ENCODE assay signal across 8 mouse cellular contexts in genomic region chr2:119189029-119189710, GRCm38 (mm10). TPM values are rescaled to one million over a fixed set of nuclear protein-coding genes. Genes with fewer than 3 reads are reported as not detected.
DNase-seq lines count a peak whose midpoint lies in the region; ATAC-seq and TF ChIP-seq lines count a peak whose summit lies in the region.

No protein-coding gene starts in this region.

- no peaks in the 10 kb centered on the region for H3K79me2 ChIP-seq in liver, adult 2 months (ENCODE audit: control insufficient read depth, insufficient read depth, low read length)
- H3K79me2 ChIP-seq in myocyte (ENCODE audit: control insufficient read depth, insufficient read depth): no peaks in the 10 kb centered on the region

- DNase-seq in 3T3-L1 (ENCODE audit: low read depth, low spot score): peak; percentile 93
- DNase-seq in heart, embryonic 10.5 days (ENCODE audit: low spot score): peak; percentile 89
- peak; percentile 61 for DNase-seq in liver, adult 2 months (ENCODE audit: extremely low read depth, low read depth, low spot score)
- peak; percentile 88 to 96 for DNase-seq in spleen, postnatal 4 days (ENCODE audit: low spot score in 2 of 2)

- 3% methylated on average over 15 of the region's 15 CpGs for WGBS in bone marrow, adult 2 months
- WGBS in embryonic facial prominence, embryonic 15.5 days: 3% methylated on average over 15 of the region's 15 CpGs
- 9% methylated on average over 15 of the region's 15 CpGs for WGBS in heart, embryonic 10.5 days
- WGBS in kidney, embryonic 15.5 days: 7% methylated on average over 15 of the region's 15 CpGs
- WGBS in liver, adult 2 months: 8% methylated on average over 15 of the region's 15 CpGs

- H3K4me3 ChIP-seq in bone marrow, adult 2 months (replicated peaks; ENCODE audit: control insufficient read depth, low read depth, low read length): peak overlapping the region; percentile 49
- H3K4me3 ChIP-seq in embryonic facial prominence, embryonic 15.5 days (replicated peaks): peak overlapping the region; percentile 33
- peak overlapping the region; percentile 50 for H3K4me3 ChIP-seq in heart, embryonic 10.5 days
- H3K4me3 ChIP-seq in kidney, embryonic 15.5 days (replicated peaks): peak overlapping the region; percentile 39
- H3K4me3 ChIP-seq in liver, adult 2 months (ENCODE audit: insufficient read depth, low read depth, low read length): peak overlapping the region; percentile 0; the same call in 1 of the 2 replicates
- H3K4me3 ChIP-seq in myocyte: no peak overlapping the region

- peak overlapping the region; percentile 1; the same call in 1 of the 2 replicates for H3K27ac ChIP-seq in bone marrow, adult 2 months (ENCODE audit: control insufficient read depth, insufficient read depth, low read depth, low read length, poor library complexity)
- no peak overlapping the region for H3K27ac ChIP-seq in embryonic facial prominence, embryonic 15.5 days (replicated peaks)
- no peak overlapping the region for H3K27ac ChIP-seq in heart, embryonic 10.5 days
- peak overlapping the region; percentile 34; the same call in 1 of the 2 replicates for H3K27ac ChIP-seq in kidney, embryonic 15.5 days
- no peak overlapping the region for H3K27ac ChIP-seq in liver, adult 2 months (replicated peaks; ENCODE audit: insufficient read depth, low read depth, low read length)

- no peak overlapping the region for H3K9ac ChIP-seq in embryonic facial prominence, embryonic 15.5 days
- H3K9ac ChIP-seq in kidney, embryonic 15.5 days: no peak overlapping the region; the same call in 1 of the 2 replicates
- H3K9ac ChIP-seq in liver, adult 2 months (ENCODE audit: low read depth, low read length): no peak overlapping the region

- H3K36me3 ChIP-seq in embryonic facial prominence, embryonic 15.5 days: peaks cover 14% of the 10 kb centered on the region
- H3K36me3 ChIP-seq in heart, embryonic 10.5 days: peaks cover 9% of the 10 kb centered on the region; the same call in 1 of the 2 replicates
- H3K36me3 ChIP-seq in kidney, embryonic 15.5 days: peaks cover 17% of the 10 kb centered on the region
- H3K36me3 ChIP-seq in liver, adult 2 months (ENCODE audit: control insufficient read depth, insufficient read depth, low read length): no peaks in the 10 kb centered on the region
- H3K36me3 ChIP-seq in myocyte (ENCODE audit: control insufficient read depth, insufficient read depth): no peaks in the 10 kb centered on the region

- TF ChIP-seq POLR2A in bone marrow, adult 2 months (IDR thresholded peaks at IDR 0.05; ENCODE audit: borderline replicate concordance, control insufficient read depth, low read depth, low read length): no peak; the same call in 1 of the 2 replicates
- TF ChIP-seq POLR2A in liver, adult 2 months (IDR thresholded peaks at IDR 0.05; ENCODE audit: extremely low read depth, insufficient read depth, low read length): no peak
- no peak for TF ChIP-seq POLR2A in myocyte (IDR thresholded peaks at IDR 0.05; ENCODE audit: insufficient read length, low read depth)

- H3K4me2 ChIP-seq in embryonic facial prominence, embryonic 15.5 days (replicated peaks): peak overlapping the region; percentile 58
- H3K4me2 ChIP-seq in kidney, embryonic 15.5 days: peak overlapping the region; percentile 75
- peak overlapping the region; percentile 74 for H3K4me2 ChIP-seq in myocyte (ENCODE audit: low read depth)

- no peaks in the 10 kb centered on the region for H3K9me3 ChIP-seq in embryonic facial prominence, embryonic 15.5 days (replicated peaks)
- H3K9me3 ChIP-seq in heart, embryonic 10.5 days: no peaks in the 10 kb centered on the region
- no peaks in the 10 kb centered on the region for H3K9me3 ChIP-seq in kidney, embryonic 15.5 days (replicated peaks)

- ATAC-seq in embryonic facial prominence, embryonic 15.5 days (ENCODE audit: insufficient number of reproducible peaks, low FRiP score, low TSS enrichment, low read depth): peak; percentile 82
- peak; percentile 85 for ATAC-seq in kidney, embryonic 15.5 days (replicated peaks; ENCODE audit: low FRiP score)

- no peak overlapping the region for H3ac ChIP-seq in myocyte (ENCODE audit: control insufficient read depth, insufficient read length)

- H3K27me3 ChIP-seq in embryonic facial prominence, embryonic 15.5 days: no peaks in the 10 kb centered on the region
- no peaks in the 10 kb centered on the region for H3K27me3 ChIP-seq in heart, embryonic 10.5 days (ENCODE audit: insufficient read depth, poor library complexity, severe bottlenecking)
- no peaks in the 10 kb centered on the region for H3K27me3 ChIP-seq in kidney, embryonic 15.5 days
- no peaks in the 10 kb centered on the region for H3K27me3 ChIP-seq in liver, adult 2 months (ENCODE audit: control insufficient read depth, insufficient read depth, low read length)
- no peaks in the 10 kb centered on the region for H3K27me3 ChIP-seq in myocyte (ENCODE audit: control insufficient read depth, insufficient read depth, insufficient read length)

- peaks cover 1% of the 10 kb centered on the region; the same call in 1 of the 2 replicates for H3K4me1 ChIP-seq in bone marrow, adult 2 months (ENCODE audit: control insufficient read depth, insufficient read depth, low read length)
- H3K4me1 ChIP-seq in embryonic facial prominence, embryonic 15.5 days: 0 out of 2 replicates have a peak, but pooled peaks cover 4% of the 10 kb centered on the region
- H3K4me1 ChIP-seq in heart, embryonic 10.5 days: peaks cover 8% of the 10 kb centered on the region; the same call in 1 of the 2 replicates
- H3K4me1 ChIP-seq in kidney, embryonic 15.5 days: peaks cover 4% of the 10 kb centered on the region
- H3K4me1 ChIP-seq in liver, adult 2 months (ENCODE audit: control insufficient read depth, insufficient read depth, low read length): 0 out of 2 replicates have a peak, but pooled peaks cover 3% of the 10 kb centered on the region

- peak; percentile 96 for TF ChIP-seq CTCF in bone marrow, adult 2 months (IDR thresholded peaks at IDR 0.05; ENCODE audit: control insufficient read depth, insufficient read depth, low read length)
- TF ChIP-seq CTCF in liver, adult 2 months (IDR thresholded peaks at IDR 0.05; ENCODE audit: low read depth, low read length): peak; percentile 96

TF ChIP-seq in myocyte, 11 proteins besides CTCF, POLR2A, EP300 and RAD21 (continues in another document):
- TF ChIP-seq TCF12 (IDR thresholded peaks at IDR 0.05; ENCODE audit: insufficient read depth, poor library complexity, severe bottlenecking): no peak
- TF ChIP-seq SRF (IDR thresholded peaks at IDR 0.05; ENCODE audit: control insufficient read depth, insufficient read length, low read depth): no peak
- no peak for TF ChIP-seq E2F4 (IDR thresholded peaks at IDR 0.05; ENCODE audit: insufficient read depth)

RNA-seq across cellular contexts. Expression of gene Gm14137, which starts 14.9 kb away (rescaled TPM):
- polyA plus RNA-seq in bone marrow, adult 2 months (2011; ENCODE audit: insufficient read depth, insufficient read length, low replicate concordance, missing spikeins): not detected in 2 replicates
- polyA plus RNA-seq in embryonic facial prominence, embryonic 15.5 days (2015; fragmentation: Nextera tagmentation; extraction: Ambion mirVana): 5.0 and 5.4 TPM in 2 replicates
- polyA plus RNA-seq in heart, embryonic 10.5 days (2016; fragmentation: Nextera tagmentation; extraction: Ambion mirVana): 0.48 and 0.71 TPM in 2 replicates
- polyA plus RNA-seq in kidney, embryonic 15.5 days (2015; fragmentation: Nextera tagmentation; extraction: Ambion mirVana): 0.73 and 0.81 TPM in 2 replicates
- total RNA-seq in liver, adult 2 months (2014; rRNA removed): not detected in 2 replicates
- polyA plus RNA-seq in liver, adult 2 months (2012; rRNA removed): not detected in 2 replicates
- polyA plus RNA-seq in myocyte (2012; fragmentation: generic; extraction: Trizol): 6.3 TPM

RNA-seq across cellular contexts. Expression of gene Zfyve19, which starts 19.2 kb away (rescaled TPM):
- 21.0 and 42.2 TPM in 2 replicates for polyA plus RNA-seq in bone marrow, adult 2 months (2011; ENCODE audit: insufficient read depth, insufficient read length, low replicate concordance, missing spikeins)
- polyA plus RNA-seq in embryonic facial prominence, embryonic 15.5 days (2015; fragmentation: Nextera tagmentation; extraction: Ambion mirVana): 54.1 and 61.4 TPM in 2 replicates
- 46.4 and 50.4 TPM in 2 replicates for polyA plus RNA-seq in heart, embryonic 10.5 days (2016; fragmentation: Nextera tagmentation; extraction: Ambion mirVana)
- polyA plus RNA-seq in kidney, embryonic 15.5 days (2015; fragmentation: Nextera tagmentation; extraction: Ambion mirVana): 51.8 and 55.4 TPM in 2 replicates
- 15.9 and 20.5 TPM in 2 replicates for total RNA-seq in liver, adult 2 months (2014; rRNA removed)
- polyA plus RNA-seq in liver, adult 2 months (2012; rRNA removed): 27.2 and 28.8 TPM in 2 replicates
- polyA plus RNA-seq in myocyte (2012; fragmentation: generic; extraction: Trizol): 23.2 TPM

RNA-seq across cellular contexts. Expression of gene Dnajc17, which starts 19.4 kb away (rescaled TPM):
- polyA plus RNA-seq in bone marrow, adult 2 months (2011; ENCODE audit: insufficient read depth, insufficient read length, low replicate concordance, missing spikeins): 10.0 and 12.5 TPM in 2 replicates
- polyA plus RNA-seq in embryonic facial prominence, embryonic 15.5 days (2015; fragmentation: Nextera tagmentation; extraction: Ambion mirVana): 19.0 and 21.7 TPM in 2 replicates
- 14.8 and 19.5 TPM in 2 replicates for polyA plus RNA-seq in heart, embryonic 10.5 days (2016; fragmentation: Nextera tagmentation; extraction: Ambion mirVana)
- polyA plus RNA-seq in kidney, embryonic 15.5 days (2015; fragmentation: Nextera tagmentation; extraction: Ambion mirVana): 18.6 and 21.9 TPM in 2 replicates
- total RNA-seq in liver, adult 2 months (2014; rRNA removed): 1.8 and 3.6 TPM in 2 replicates
- 1.5 and 2.6 TPM in 2 replicates for polyA plus RNA-seq in liver, adult 2 months (2012; rRNA removed)
- polyA plus RNA-seq in myocyte (2012; fragmentation: generic; extraction: Trizol): 17.2 TPM

RNA-seq across cellular contexts. Expression of gene Gchfr, which starts 21.6 kb away (rescaled TPM):
- polyA plus RNA-seq in bone marrow, adult 2 months (2011; ENCODE audit: insufficient read depth, insufficient read length, low replicate concordance, missing spikeins): 4.0 TPM in 1 of 2 replicates, not detected in the other
- polyA plus RNA-seq in embryonic facial prominence, embryonic 15.5 days (2015; fragmentation: Nextera tagmentation; extraction: Ambion mirVana): 10.6 and 15.0 TPM in 2 replicates
- 7.4 and 9.1 TPM in 2 replicates for polyA plus RNA-seq in heart, embryonic 10.5 days (2016; fragmentation: Nextera tagmentation; extraction: Ambion mirVana)
- polyA plus RNA-seq in kidney, embryonic 15.5 days (2015; fragmentation: Nextera tagmentation; extraction: Ambion mirVana): 32.0 and 36.9 TPM in 2 replicates
- total RNA-seq in liver, adult 2 months (2014; rRNA removed): 275 and 332 TPM in 2 replicates
- polyA plus RNA-seq in liver, adult 2 months (2012; rRNA removed): 597 and 710 TPM in 2 replicates
- 90.4 TPM for polyA plus RNA-seq in myocyte (2012; fragmentation: generic; extraction: Trizol)

RNA-seq across cellular contexts. Expression of gene Rmdn3, which starts 32.3 kb away (rescaled TPM):
- 25.4 and 36.2 TPM in 2 replicates for polyA plus RNA-seq in bone marrow, adult 2 months (2011; ENCODE audit: insufficient read depth, insufficient read length, low replicate concordance, missing spikeins)
- 40.2 and 41.0 TPM in 2 replicates for polyA plus RNA-seq in embryonic facial prominence, embryonic 15.5 days (2015; fragmentation: Nextera tagmentation; extraction: Ambion mirVana)
- polyA plus RNA-seq in heart, embryonic 10.5 days (2016; fragmentation: Nextera tagmentation; extraction: Ambion mirVana): 36.4 and 43.8 TPM in 2 replicates
- polyA plus RNA-seq in kidney, embryonic 15.5 days (2015; fragmentation: Nextera tagmentation; extraction: Ambion mirVana): 43.2 and 46.8 TPM in 2 replicates
- 47.7 and 63.6 TPM in 2 replicates for total RNA-seq in liver, adult 2 months (2014; rRNA removed)
- polyA plus RNA-seq in liver, adult 2 months (2012; rRNA removed): 26.4 and 34.9 TPM in 2 replicates
- polyA plus RNA-seq in myocyte (2012; fragmentation: generic; extraction: Trizol): 20.7 TPM

Comparison
In these comparisons a context has a peak if more than half of its experiments do, and no peak if none do; other contexts are left out.
1. H3K27ac ChIP-seq: peak in bone marrow, adult 2 months (single experiment) and kidney, embryonic 15.5 days (single experiment); none in embryonic facial prominence, embryonic 15.5 days (single experiment), heart, embryonic 10.5 days (single experiment) and liver, adult 2 months (single experiment).
2. Peak in every context shown above with its lines, with median percentiles within 50 percentile points of each other: DNase-seq and H3K4me2 ChIP-seq.